Mouse (Mus musculus) spleen, embryonic (tissue): ENCODE measurements around the gene Siglec1.
"Not testable (repeated sequence)": the region's sequence is repeated elsewhere in the genome, so short reads cannot be mapped to it uniquely, and the experiment has no call there.

Source experiments
- CTCF ChIA-PET: fragments of 350-600 bp; sonication (Branson Sonifier 250); formaldehyde crosslinking; loops from one replicate; lab custom pipeline; 2022; lab: Charles Lee

Siglec1 gene

GRCm38 (mm10) chr2:131086667-131087390, at the start of gene Siglec1:
Gene Siglec1, minus strand, starts transcription at chr2:131086765.
- CTCF ChIA-PET = interaction anchor here (0.6 kb wide), 1 partner anchor 443 kb away, joined by 4 read pairs; no protein-coding TSS in a partner anchor

GRCm38 (mm10) chr2:131135521-131136139, 49.1 kb upstream of the Siglec1 start:
- CTCF ChIA-PET = no interaction called here

- CTCF ChIA-PET = no interaction called here
These were observed 48.3 kb upstream of the Siglec1 start for GRCm38 (mm10) chr2:131134826-131135400.

GRCm38 (mm10) chr2:131134381-131134780, 47.8 kb upstream of the Siglec1 start:
- CTCF ChIA-PET = no interaction called here

GRCm38 (mm10) chr2:131132930-131133547, 46.5 kb upstream of the Siglec1 start, which contains the start of gene Gm11037:
Gene Gm11037, plus strand, starts transcription at chr2:131133497.
- CTCF ChIA-PET = no interaction called here

GRCm38 (mm10) chr2:131132111-131132888, 45.7 kb upstream of the Siglec1 start:
- CTCF ChIA-PET = no interaction called here

GRCm38 (mm10) chr2:131130849-131131248, 44.3 kb upstream of the Siglec1 start:
- CTCF ChIA-PET = no interaction called here

GRCm38 (mm10) chr2:131129836-131130235, 43.3 kb upstream of the Siglec1 start:
- CTCF ChIA-PET = no interaction called here

- CTCF ChIA-PET = no interaction called here
These were observed 42.1 kb upstream of the Siglec1 start for GRCm38 (mm10) chr2:131128636-131129157.

- CTCF ChIA-PET = no interaction called here
These were observed 41.6 kb upstream of the Siglec1 start for GRCm38 (mm10) chr2:131128211-131128610.

GRCm38 (mm10) chr2:131127161-131127730, 40.7 kb upstream of the Siglec1 start, which contains the start of gene Hspa12b:
Gene Hspa12b, plus strand, starts transcription at chr2:131127280.
- CTCF ChIA-PET = no interaction called here

- CTCF ChIA-PET = no interaction called here
These were observed 39.6 kb upstream of the Siglec1 start for GRCm38 (mm10) chr2:131125964-131126815.

- CTCF ChIA-PET = no interaction called here
These were observed 38.8 kb upstream of the Siglec1 start for GRCm38 (mm10) chr2:131125157-131125963.

GRCm38 (mm10) chr2:131124166-131124565, 37.6 kb upstream of the Siglec1 start:
- CTCF ChIA-PET = no interaction called here

GRCm38 (mm10) chr2:131118968-131119574, 32.5 kb upstream of the Siglec1 start:
- CTCF ChIA-PET = no interaction called here

GRCm38 (mm10) chr2:131105989-131106388, 19.4 kb upstream of the Siglec1 start:
- CTCF ChIA-PET = no interaction called here

- CTCF ChIA-PET = not testable (repeated sequence)
These were observed 18.5 kb upstream of the Siglec1 start for GRCm38 (mm10) chr2:131105061-131105460.

GRCm38 (mm10) chr2:131104021-131104420, 17.5 kb upstream of the Siglec1 start:
- CTCF ChIA-PET = no interaction called here
